Mouse (Mus musculus): ENCODE measurements around the gene Tmem239. TPM values are rescaled to one million over a fixed set of nuclear protein-coding genes. Genes with fewer than 3 reads are reported as not detected.
"Not testable (repeated sequence)": the region's sequence is repeated elsewhere in the genome, so short reads cannot be mapped to it uniquely, and the experiment has no call there.

The Tmem239 gene
- not detected in 2 replicates for polyA plus RNA-seq (2014; fragmentation: Nextera tagmentation; extraction: Ambion mirVana)

- 78% methylated on average over 2 of the region's 2 CpGs for WGBS
- Histone ChIP-seq H3K4me1 (ENCODE audit: control insufficient read depth in 2 of 2, insufficient read depth in 2 of 2, low read length in 2 of 2) (no peaks in the 10 kb centered on the region), H3K36me3 (ENCODE audit: control insufficient read depth, insufficient read depth, low read length) (no peaks in the 10 kb centered on the region), H3K9me3 (ENCODE audit: control insufficient read depth, low read length) (no peaks in the 10 kb centered on the region), H3K4me3 (ENCODE audit: control insufficient read depth in 1 of 2, insufficient read depth in 1 of 2, low read depth in 1 of 2, low read length in 2 of 2) (no peak within 1 kb of the TSS), H3K4me2 (ENCODE audit: low read length) (no peak within 1 kb of the TSS), H3K27me3 (ENCODE audit: control insufficient read depth, insufficient read depth, low read length) (no peaks in the 10 kb centered on the region), H3K27ac (replicated peaks in 1 of 2; ENCODE audit: control insufficient read depth in 1 of 2, insufficient read depth in 1 of 2, low read depth in 2 of 2, low read length in 2 of 2) (no peak within 1 kb of the TSS), H3K9ac (ENCODE audit: low read length) (no peak within 1 kb of the TSS)
- no peak for ATAC-seq (ENCODE audit: insufficient number of reproducible peaks, insufficient read depth, low FRiP score, low read depth)
These were observed at the start of gene Tmem239 for GRCm38 (mm10) chr2:130406178-130406577. Tmem239 (plus strand) TSS chr2:130406478.

GRCm38 (mm10) chr2:130357551-130357950 is 48.7 kb upstream of the Tmem239 start:
- H3K27me3 ChIP-seq (ENCODE audit: control insufficient read depth, insufficient read depth, low read length), result peaks cover 50% of the 10 kb centered on the region
- no peaks in the 10 kb centered on the region for H3K4me1 ChIP-seq (ENCODE audit: control insufficient read depth in 2 of 2, insufficient read depth in 2 of 2, low read length in 2 of 2)
- no peak overlapping the region for H3K4me2 ChIP-seq (ENCODE audit: low read length)
- H3K9me3 ChIP-seq (ENCODE audit: control insufficient read depth, low read length), result no peaks in the 10 kb centered on the region
- H3K27ac ChIP-seq (replicated peaks in 1 of 2; ENCODE audit: control insufficient read depth in 1 of 2, insufficient read depth in 1 of 2, low read depth in 2 of 2, low read length in 2 of 2), result no peak overlapping the region
- no peak overlapping the region for H3K9ac ChIP-seq (ENCODE audit: low read length)
- no peak for ATAC-seq (ENCODE audit: insufficient number of reproducible peaks, insufficient read depth, low FRiP score, low read depth)
- no peaks in the 10 kb centered on the region for H3K36me3 ChIP-seq (ENCODE audit: control insufficient read depth, insufficient read depth, low read length)
- no peak overlapping the region for H3K4me3 ChIP-seq (ENCODE audit: control insufficient read depth in 1 of 2, insufficient read depth in 1 of 2, low read depth in 1 of 2, low read length in 2 of 2)
- WGBS, result 83% methylated on average over 5 of the region's 5 CpGs

GRCm38 (mm10) chr2:130358852-130359251 is 47.4 kb upstream of the Tmem239 start:
- no peak overlapping the region for H3K4me3 ChIP-seq (ENCODE audit: control insufficient read depth in 1 of 2, insufficient read depth in 1 of 2, low read depth in 1 of 2, low read length in 2 of 2)
- H3K36me3 ChIP-seq (ENCODE audit: control insufficient read depth, insufficient read depth, low read length), result no peaks in the 10 kb centered on the region
- H3K27ac ChIP-seq (replicated peaks in 1 of 2; ENCODE audit: control insufficient read depth in 1 of 2, insufficient read depth in 1 of 2, low read depth in 2 of 2, low read length in 2 of 2), result no peak overlapping the region
- no peak overlapping the region for H3K9ac ChIP-seq (ENCODE audit: low read length)
- no peaks in the 10 kb centered on the region for H3K4me1 ChIP-seq (ENCODE audit: control insufficient read depth in 2 of 2, insufficient read depth in 2 of 2, low read length in 2 of 2)
- no peak for ATAC-seq (ENCODE audit: insufficient number of reproducible peaks, insufficient read depth, low FRiP score, low read depth)
- no peaks in the 10 kb centered on the region for H3K9me3 ChIP-seq (ENCODE audit: control insufficient read depth, low read length)
- no peak overlapping the region for H3K4me2 ChIP-seq (ENCODE audit: low read length)
- peaks cover 63% of the 10 kb centered on the region for H3K27me3 ChIP-seq (ENCODE audit: control insufficient read depth, insufficient read depth, low read length)
- 8% methylated on average over 5 of the region's 5 CpGs for WGBS

GRCm38 (mm10) chr2:130362511-130363026 is 43.7 kb upstream of the Tmem239 start:
- Histone ChIP-seq H3K27me3 (ENCODE audit: control insufficient read depth, insufficient read depth, low read length) (peaks cover 74% of the 10 kb centered on the region), H3K4me1 (ENCODE audit: control insufficient read depth in 2 of 2, insufficient read depth in 2 of 2, low read length in 2 of 2) (peaks cover 0 to 6% of the 10 kb centered on the region in 2 experiments; a peak in 1 of 4 replicates), H3K4me3 (ENCODE audit: control insufficient read depth in 1 of 2, insufficient read depth in 1 of 2, low read depth in 1 of 2, low read length in 2 of 2) (no peak overlapping the region), H3K27ac (replicated peaks in 1 of 2; ENCODE audit: control insufficient read depth in 1 of 2, insufficient read depth in 1 of 2, low read depth in 2 of 2, low read length in 2 of 2) (no peak overlapping the region), H3K36me3 (ENCODE audit: control insufficient read depth, insufficient read depth, low read length) (no peaks in the 10 kb centered on the region), H3K4me2 (ENCODE audit: low read length) (no peak overlapping the region), H3K9ac (ENCODE audit: low read length) (no peak overlapping the region), H3K9me3 (ENCODE audit: control insufficient read depth, low read length) (no peaks in the 10 kb centered on the region)
- ATAC-seq (ENCODE audit: insufficient number of reproducible peaks, insufficient read depth, low FRiP score, low read depth), result no peak
- WGBS, result 4% methylated on average over 14 of the region's 14 CpGs

- Histone ChIP-seq H3K36me3 (ENCODE audit: control insufficient read depth, insufficient read depth, low read length) (no peaks in the 10 kb centered on the region), H3K27me3 (ENCODE audit: control insufficient read depth, insufficient read depth, low read length) (peaks cover 45% of the 10 kb centered on the region), H3K9me3 (ENCODE audit: control insufficient read depth, low read length) (no peaks in the 10 kb centered on the region), H3K4me3 (ENCODE audit: control insufficient read depth in 1 of 2, insufficient read depth in 1 of 2, low read depth in 1 of 2, low read length in 2 of 2) (peak overlapping the region; percentile 48 to 53), H3K4me1 (ENCODE audit: control insufficient read depth in 2 of 2, insufficient read depth in 2 of 2, low read length in 2 of 2) (peaks cover 0 to 6% of the 10 kb centered on the region in 2 experiments; a peak in 1 of 4 replicates), H3K9ac (ENCODE audit: low read length) (peak overlapping the region; percentile 69), H3K4me2 (ENCODE audit: low read length) (peak overlapping the region; percentile 76), H3K27ac (replicated peaks in 1 of 2; ENCODE audit: control insufficient read depth in 1 of 2, insufficient read depth in 1 of 2, low read depth in 2 of 2, low read length in 2 of 2) (no peak overlapping the region)
- ATAC-seq (ENCODE audit: insufficient number of reproducible peaks, insufficient read depth, low FRiP score, low read depth), result no peak
- 6% methylated on average over 29 of the region's 30 CpGs for WGBS
These were observed 40.8 kb upstream of the Tmem239 start for GRCm38 (mm10) chr2:130365211-130366094.

GRCm38 (mm10) chr2:130367386-130367785 is 38.9 kb upstream of the Tmem239 start:
- peaks cover 0 to 6% of the 10 kb centered on the region in 2 experiments; a peak in 1 of 4 replicates for H3K4me1 ChIP-seq (ENCODE audit: control insufficient read depth in 2 of 2, insufficient read depth in 2 of 2, low read length in 2 of 2)
- no peak overlapping the region for H3K27ac ChIP-seq (replicated peaks in 1 of 2; ENCODE audit: control insufficient read depth in 1 of 2, insufficient read depth in 1 of 2, low read depth in 2 of 2, low read length in 2 of 2)
- H3K36me3 ChIP-seq (ENCODE audit: control insufficient read depth, insufficient read depth, low read length), result no peaks in the 10 kb centered on the region
- H3K9me3 ChIP-seq (ENCODE audit: control insufficient read depth, low read length), result no peaks in the 10 kb centered on the region
- no peak overlapping the region for H3K4me2 ChIP-seq (ENCODE audit: low read length)
- no peak overlapping the region for H3K4me3 ChIP-seq (ENCODE audit: control insufficient read depth in 1 of 2, insufficient read depth in 1 of 2, low read depth in 1 of 2, low read length in 2 of 2)
- peaks cover 25% of the 10 kb centered on the region for H3K27me3 ChIP-seq (ENCODE audit: control insufficient read depth, insufficient read depth, low read length)
- no peak for ATAC-seq (ENCODE audit: insufficient number of reproducible peaks, insufficient read depth, low FRiP score, low read depth)
- H3K9ac ChIP-seq (ENCODE audit: low read length), result no peak overlapping the region
- WGBS, result 57% methylated on average over 4 of the region's 4 CpGs

GRCm38 (mm10) chr2:130373026-130373425 is 33.3 kb upstream of the Tmem239 start:
- 38% methylated on average over 1 of the region's 1 CpGs for WGBS
- H3K9ac ChIP-seq (ENCODE audit: low read length); H3K4me3 ChIP-seq (ENCODE audit: control insufficient read depth in 1 of 2, insufficient read depth in 1 of 2, low read depth in 1 of 2, low read length in 2 of 2); H3K27ac ChIP-seq (replicated peaks in 1 of 2; ENCODE audit: control insufficient read depth in 1 of 2, insufficient read depth in 1 of 2, low read depth in 2 of 2, low read length in 2 of 2); ATAC-seq (ENCODE audit: insufficient number of reproducible peaks, insufficient read depth, low FRiP score, low read depth); H3K4me2 ChIP-seq (ENCODE audit: low read length); H3K4me1 ChIP-seq (ENCODE audit: control insufficient read depth in 2 of 2, insufficient read depth in 2 of 2, low read length in 2 of 2); H3K27me3 ChIP-seq (ENCODE audit: control insufficient read depth, insufficient read depth, low read length); H3K36me3 ChIP-seq (ENCODE audit: control insufficient read depth, insufficient read depth, low read length); H3K9me3 ChIP-seq (ENCODE audit: control insufficient read depth, low read length): not testable (repeated sequence)

Measured in heart, embryonic 14.5 days (tissue).